Mouse (Mus musculus) CH12.LX (cell line): ENCODE measurements at regions not wholly inside any gene's neighbourhood (a gene's known extent, or its start where the extent isn't known, plus 50 kb on each side); places are given as distances from the start of the nearest gene placed in this dataset.

Experiments
- CTCF ChIP-seq, 2 experiments: IDR thresholded peaks in 1 of 2; conservative IDR thresholded peaks in 1 of 2; 2 replicates each; pipeline ENCODE4 v1.5.1; 2011 to 2012; ENCODE audit warnings: low read depth in 2 of 2, low read length in 2 of 2, improper control_type of control experiment in 1 of 2, inconsistent platforms in 1 of 2, mild to moderate bottlenecking in 1 of 2, moderate library complexity in 1 of 2
- MAX ChIP-seq: IDR thresholded peaks from 2 replicates; pipeline ENCODE4 v1.6.1; 2011; ENCODE audit warnings: low read length, improper control_type of control experiment
- MEF2A ChIP-seq: IDR thresholded peaks from 2 replicates; pipeline ENCODE4 v1.6.1; 2014; ENCODE audit warnings: low read depth, mild to moderate bottlenecking, inconsistent platforms, low read length, improper control_type of control experiment, borderline replicate concordance
- POLR2A ChIP-seq: IDR thresholded peaks from 2 replicates; pipeline ENCODE4 v1.6.1; 2011; ENCODE audit warnings: low read depth, mild to moderate bottlenecking, improper control_type of control experiment, low read length

DNA sequence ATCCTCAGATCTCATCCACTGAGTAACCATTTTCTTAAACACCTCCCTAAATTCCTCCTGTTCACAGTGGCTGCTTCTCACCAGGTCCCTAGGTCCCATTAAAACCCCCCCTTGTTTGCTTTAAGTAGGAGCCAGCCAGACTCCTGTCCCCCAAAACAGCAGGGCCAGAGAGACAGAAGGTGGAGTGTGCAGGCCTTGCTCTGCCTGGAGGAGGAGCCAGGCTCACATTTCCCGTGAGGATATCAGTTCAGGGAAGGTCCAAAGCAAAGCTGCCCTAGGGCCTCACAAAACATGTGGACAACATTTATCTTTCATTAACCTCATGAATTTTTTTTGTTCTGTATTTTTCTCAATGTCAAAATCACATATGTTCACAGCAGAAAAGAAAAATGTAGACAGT lies 167.2 kb downstream of the Rab28 start:
- TF ChIP-seq CTCF (conservative IDR thresholded peaks at IDR 0.05 in 1 of 2, IDR thresholded peaks at IDR 0.05 in 1 of 2; ENCODE audit: low read depth in 2 of 2, low read length in 2 of 2) (no peak), MEF2A (no peak), MAX (no peak), POLR2A (no peak)
